Mouse (Mus musculus): ENCODE measurements around the gene Stxbp1.

DNA sequence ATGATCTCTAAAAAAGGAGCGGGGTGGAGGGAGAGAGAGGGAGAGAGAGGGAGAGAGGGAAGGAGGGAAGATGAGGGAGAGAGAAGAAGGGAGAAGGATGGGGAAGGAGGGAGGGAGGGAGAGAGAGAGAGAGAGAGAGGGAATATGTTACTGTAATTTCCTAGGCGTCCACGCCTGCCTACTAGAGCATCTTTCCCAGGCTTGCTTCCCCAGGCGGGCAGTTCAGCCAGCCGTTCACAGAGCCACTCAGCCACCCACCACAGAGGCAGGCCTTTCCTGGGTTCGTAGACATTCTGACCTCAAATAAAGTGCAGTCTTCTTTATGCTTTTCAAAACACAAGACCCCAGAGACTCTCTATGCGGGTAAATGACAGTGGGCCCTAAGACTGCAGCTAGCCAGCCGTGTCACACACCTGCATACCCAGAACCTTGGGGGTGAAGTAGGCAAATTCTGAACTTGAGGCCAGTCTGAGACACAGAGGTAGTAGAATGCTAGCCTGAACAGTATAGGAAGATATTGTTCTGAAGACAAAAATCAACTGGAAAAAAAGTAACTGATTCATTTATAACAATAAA, 23.4 kb downstream of the Stxbp1 start:
- TF ChIP-seq CTCF (IDR thresholded peaks at IDR 0.05; ENCODE audit: extremely low read depth, insufficient read depth, low read length), result no peak
- TF ChIP-seq POLR2A (IDR thresholded peaks at IDR 0.05; ENCODE audit: extremely low read depth, insufficient read depth, low read length), result no peak
